Mouse (Mus musculus) heart, adult 2 months (tissue): ENCODE data around the gene Dcps.

Experiments used
- CTCF ChIP-seq: fragments of 200-600 bp; IDR thresholded peaks from 2 replicates; pipeline ENCODE4 v1.8.1; 2022; ENCODE audit warnings: antibody characterized with exemption, mild to moderate bottlenecking, moderate library complexity
- POLR2A ChIP-seq: fragments of 200-500 bp; IDR thresholded peaks from 2 replicates; pipeline ENCODE4 v1.6.1; 2011; ENCODE audit warnings: mild to moderate bottlenecking, low read depth, low read length, control low read depth; ENCODE audit not compliant: insufficient read depth

DNA sequence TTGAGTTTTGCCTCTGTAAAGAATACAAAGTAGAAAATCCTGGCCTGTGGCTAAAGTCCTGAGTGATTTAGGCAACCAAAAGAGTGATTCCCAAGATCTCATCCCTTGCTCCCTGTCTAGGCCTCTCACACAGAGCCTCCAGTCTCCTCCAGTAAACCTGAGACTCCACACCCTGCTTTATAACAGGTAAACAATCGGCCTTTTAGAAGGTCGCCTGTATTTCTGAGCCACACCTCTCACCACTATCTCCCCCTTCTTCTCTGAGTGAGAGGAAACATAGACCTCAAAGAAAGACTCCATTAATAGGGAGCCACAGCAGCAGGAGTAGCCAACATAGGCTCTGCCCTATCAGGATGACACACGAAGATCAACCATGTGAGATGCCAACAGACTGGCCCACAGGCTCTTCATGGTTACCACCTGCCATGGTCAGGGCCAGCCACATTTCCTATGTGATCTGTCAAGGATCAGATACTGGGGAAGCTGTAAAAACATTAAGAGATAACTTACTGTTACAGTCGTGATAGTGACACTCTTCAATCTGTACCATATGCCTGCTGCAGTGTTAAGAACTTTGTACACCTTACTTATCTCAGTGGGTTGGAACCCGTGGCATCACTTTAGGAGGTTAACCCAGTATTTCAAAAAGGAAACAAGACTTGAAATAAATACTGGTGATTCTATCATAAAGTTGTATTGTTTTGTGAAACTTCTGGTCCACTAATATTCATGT is 11.6 kb downstream of the Dcps start:
- TF ChIP-seq POLR2A (no peak), CTCF (no peak)
